Mouse (Mus musculus): ENCODE results near the gene Pom121.

DNA sequence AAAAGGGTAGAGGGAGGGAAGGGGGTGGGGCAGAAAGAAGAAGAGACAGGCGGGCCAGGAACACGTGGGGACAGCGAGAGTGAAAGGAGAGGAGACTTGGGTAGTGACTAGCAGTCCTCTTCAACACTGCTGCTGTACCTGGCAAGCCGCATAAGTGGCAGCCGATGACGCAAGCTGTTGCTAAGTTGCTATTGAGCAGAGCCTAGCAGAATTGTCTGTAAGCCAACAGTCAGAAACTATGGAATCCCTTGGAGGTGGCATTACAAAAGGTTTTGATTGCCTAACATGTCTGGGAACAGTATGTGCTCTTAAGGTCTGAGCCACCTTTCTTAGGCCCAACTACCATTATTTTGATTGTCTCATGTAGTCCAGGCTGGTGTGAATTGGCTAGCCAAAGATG lies 26.0 kb downstream of the Pom121 start:
- TF ChIP-seq CTCF (IDR thresholded peaks at IDR 0.05; ENCODE audit: extremely low read depth, insufficient read depth, insufficient read length, insufficient replicate concordance) (no peak), POLR2A (IDR thresholded peaks at IDR 0.05; ENCODE audit: low read depth, low read length) (no peak)
